Mouse (Mus musculus): ENCODE results near the gene Fcrlb.

Fcrlb gene

GRCm38 (mm10) chr1:170868107-170868904 is 44.4 kb downstream of the Fcrlb start:
- DNase-seq (ENCODE audit: low read depth, low spot score), result peak; percentile 90

- DNase-seq (ENCODE audit: low read depth, low spot score), result peak; percentile 88
These were observed 45.0 kb downstream of the Fcrlb start, which contains the start of gene Atf6 for GRCm38 (mm10) chr1:170867691-170868105. Atf6 (minus strand) TSS chr1:170867771.

GRCm38 (mm10) chr1:170866992-170867690 is 45.6 kb downstream of the Fcrlb start:
- DNase-seq (ENCODE audit: low read depth, low spot score), result no peak

GRCm38 (mm10) chr1:170865406-170865805 is 47.3 kb downstream of the Fcrlb start:
- DNase-seq (ENCODE audit: low read depth, low spot score), result no peak

- DNase-seq (ENCODE audit: low read depth, low spot score), result no peak
These were observed 48.0 kb downstream of the Fcrlb start for GRCm38 (mm10) chr1:170864754-170865153.

- no peak for DNase-seq (ENCODE audit: low read depth, low spot score)
These were observed 48.5 kb downstream of the Fcrlb start for GRCm38 (mm10) chr1:170864234-170864633.

- no peak for DNase-seq (ENCODE audit: low read depth, low spot score)
These were observed 49.7 kb downstream of the Fcrlb start for GRCm38 (mm10) chr1:170863033-170863432.

- DNase-seq (ENCODE audit: low read depth, low spot score), result no peak
These were observed 50.4 kb downstream of the Fcrlb start for GRCm38 (mm10) chr1:170862435-170862717.

GRCm38 (mm10) chr1:170861671-170862434 is 50.9 kb downstream of the Fcrlb start:
- DNase-seq (ENCODE audit: low read depth, low spot score), result no peak

- DNase-seq (ENCODE audit: low read depth, low spot score), result no peak
These were observed 53.9 kb downstream of the Fcrlb start for GRCm38 (mm10) chr1:170858872-170859271.

GRCm38 (mm10) chr1:170857369-170857768 is 55.4 kb downstream of the Fcrlb start:
- no peak for DNase-seq (ENCODE audit: low read depth, low spot score)
